Mouse (Mus musculus): ENCODE results near the gene Shbg.
"Not testable (repeated sequence)": the region's sequence is repeated elsewhere in the genome, so short reads cannot be mapped to it uniquely, and the experiment has no call there.

DNA sequence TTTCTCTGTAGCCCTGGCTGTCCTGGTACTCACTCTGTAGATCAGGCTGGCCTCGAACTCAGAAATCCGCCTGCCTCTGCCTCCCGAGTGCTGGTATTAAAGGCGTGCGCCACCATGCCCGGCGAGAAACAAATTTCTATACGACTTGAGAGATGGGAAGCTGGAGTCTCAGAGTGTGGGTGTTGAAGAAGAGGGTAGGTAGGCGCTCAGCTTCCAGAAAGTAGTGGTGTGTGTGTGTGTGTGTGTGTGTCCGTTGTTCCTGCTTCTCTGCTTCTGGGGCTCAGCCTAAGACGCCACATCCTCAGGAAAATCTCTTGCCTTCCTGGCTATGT is 3.5 kb downstream of the Shbg start:
- not testable (repeated sequence) for TF ChIP-seq CTCF (conservative IDR thresholded peaks at IDR 0.05; ENCODE audit: insufficient read depth, insufficient read length, low read depth, low read length); POLR2A (IDR thresholded peaks at IDR 0.05; ENCODE audit: low read depth, low read length)
